Mouse (Mus musculus) embryo, embryonic 10 days (tissue): ENCODE data around the gene Nlrc5.

Source experiments
- DNase-seq: peaks from one replicate; pipeline ENCODE4 v3.0.0-alpha.2; 2015; ENCODE audit warnings: low spot score

Gene Nlrc5

GRCm38 (mm10) chr8:94470794-94471193 is 36.6 kb downstream of the Nlrc5 start:
- no peak for DNase-seq

GRCm38 (mm10) chr8:94471281-94471680 is 37.1 kb downstream of the Nlrc5 start:
- DNase-seq: no peak

- DNase-seq: no peak
Observed at GRCm38 (mm10) chr8:94472741-94473140, 38.6 kb downstream of the Nlrc5 start.

DNA sequence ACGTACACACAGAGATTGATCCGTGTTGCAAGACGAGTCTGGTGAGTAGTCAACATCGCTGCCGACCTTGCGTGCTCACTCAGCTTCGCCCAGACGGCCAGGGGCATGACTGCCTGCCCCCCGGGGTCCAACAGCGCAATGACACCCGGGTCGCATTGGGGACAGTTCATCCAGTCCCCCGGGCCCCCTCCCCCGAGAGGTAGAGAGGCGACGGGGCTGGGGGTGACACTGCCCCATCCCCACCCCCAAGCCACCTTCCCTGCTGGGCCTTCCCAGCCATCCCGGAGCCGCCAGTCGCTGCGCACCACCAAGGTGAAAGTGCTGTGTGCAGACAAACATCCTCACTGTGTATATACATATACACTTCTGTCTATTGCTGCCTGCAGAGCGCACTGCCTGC is 39.3 kb downstream of the Nlrc5 start:
- no peak for DNase-seq

GRCm38 (mm10) chr8:94475786-94476185 is 41.6 kb downstream of the Nlrc5 start:
- no peak for DNase-seq

DNA sequence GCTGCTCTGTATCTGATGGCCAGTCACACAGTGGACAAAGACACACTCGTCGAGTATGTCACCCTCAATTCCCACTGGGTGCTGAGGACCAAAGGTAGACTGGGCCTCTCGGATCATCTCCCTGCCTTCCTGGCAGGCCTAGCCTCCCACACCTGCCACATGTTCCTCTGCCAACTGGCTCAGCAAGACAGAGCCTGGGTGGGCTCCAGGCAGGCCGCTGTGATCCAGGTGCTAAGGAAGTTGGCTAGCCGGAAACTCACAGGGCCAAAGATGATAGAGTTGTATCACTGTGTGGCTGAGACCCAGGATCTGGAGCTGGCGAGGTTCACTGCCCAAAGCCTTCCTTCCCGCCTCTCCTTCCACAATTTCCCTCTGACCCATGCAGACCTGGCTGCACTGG is 42.7 kb downstream of the Nlrc5 start:
- DNase-seq: no peak

DNA sequence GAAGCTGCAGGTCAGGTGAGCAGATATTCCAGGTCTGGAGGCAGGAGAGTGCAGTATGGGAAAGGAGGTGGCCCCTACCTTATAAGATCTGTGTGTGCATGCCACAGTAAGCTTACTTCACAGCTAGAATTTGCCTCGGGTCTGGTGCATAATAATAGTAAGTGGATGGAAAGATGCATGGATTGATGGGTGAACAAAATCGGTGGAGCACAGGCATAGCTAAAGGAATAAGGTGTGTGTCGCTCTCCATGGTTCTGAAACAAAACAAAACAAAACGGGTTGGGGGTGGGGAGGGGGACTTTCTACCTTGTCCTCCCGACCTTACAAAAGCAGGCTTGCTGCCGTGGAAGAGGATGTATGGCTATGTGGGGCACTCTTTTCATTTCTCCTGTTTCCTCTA is 47.9 kb downstream of the Nlrc5 start:
- DNase-seq: peak; percentile 45

DNA sequence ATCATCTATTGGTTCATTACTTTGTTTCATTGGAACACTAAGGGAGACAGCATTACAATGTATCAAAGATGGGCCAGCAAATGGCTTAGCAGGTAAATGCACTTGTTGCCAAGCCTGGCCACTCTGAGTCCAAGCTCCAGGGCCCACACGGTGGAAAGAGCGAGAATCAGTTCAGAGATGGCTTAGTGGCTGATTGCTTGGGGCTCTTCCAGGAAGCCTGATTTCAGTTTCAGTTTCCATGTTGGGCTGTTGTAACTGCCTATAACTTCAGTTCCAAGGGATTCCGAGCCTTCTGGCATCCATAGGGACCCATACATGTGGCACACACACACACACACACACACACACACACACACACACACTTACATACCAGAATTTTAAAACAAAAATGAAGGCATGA is 51.1 kb downstream of the Nlrc5 start:
- DNase-seq: no peak

DNA sequence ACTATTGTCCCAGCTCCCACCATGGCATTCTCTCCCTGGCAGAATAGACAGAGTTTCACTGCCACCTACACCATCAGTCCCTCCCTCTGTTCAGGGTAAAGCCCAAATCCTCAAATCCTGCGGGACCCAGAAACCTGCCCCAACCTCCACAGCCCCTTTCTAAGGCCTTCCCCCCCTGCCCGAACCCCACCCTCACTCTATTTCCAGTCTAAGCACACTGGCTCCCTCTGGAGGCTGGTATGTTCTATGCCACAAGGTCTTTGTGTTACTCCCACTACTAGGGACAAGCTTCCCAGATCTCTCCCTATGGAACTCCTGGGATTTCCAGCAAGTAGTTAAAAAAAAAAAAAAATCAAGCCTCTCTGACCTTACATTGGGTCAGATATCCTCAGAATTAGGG is 51.7 kb downstream of the Nlrc5 start:
- DNase-seq: peak; percentile 59

DNA sequence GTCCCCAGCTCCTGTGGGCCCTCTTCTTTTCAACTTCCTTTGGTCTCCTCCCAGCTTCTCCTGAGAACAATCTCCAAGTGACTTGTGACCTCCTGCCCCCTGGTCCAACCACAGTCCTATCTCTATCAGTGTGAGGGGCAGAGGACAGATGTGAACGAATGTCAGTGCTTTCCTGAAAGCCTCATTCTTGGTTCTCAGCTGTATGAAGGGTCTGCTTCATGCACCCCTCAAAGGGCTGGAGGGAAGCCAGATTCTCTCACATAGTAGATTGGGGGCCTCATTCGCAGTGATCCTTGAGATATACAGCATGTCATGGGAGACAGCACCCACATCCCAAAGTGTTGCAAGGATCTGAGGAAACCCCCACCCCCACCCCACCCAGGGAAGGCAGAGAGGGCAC is 53.9 kb downstream of the Nlrc5 start:
- DNase-seq: no peak

DNA sequence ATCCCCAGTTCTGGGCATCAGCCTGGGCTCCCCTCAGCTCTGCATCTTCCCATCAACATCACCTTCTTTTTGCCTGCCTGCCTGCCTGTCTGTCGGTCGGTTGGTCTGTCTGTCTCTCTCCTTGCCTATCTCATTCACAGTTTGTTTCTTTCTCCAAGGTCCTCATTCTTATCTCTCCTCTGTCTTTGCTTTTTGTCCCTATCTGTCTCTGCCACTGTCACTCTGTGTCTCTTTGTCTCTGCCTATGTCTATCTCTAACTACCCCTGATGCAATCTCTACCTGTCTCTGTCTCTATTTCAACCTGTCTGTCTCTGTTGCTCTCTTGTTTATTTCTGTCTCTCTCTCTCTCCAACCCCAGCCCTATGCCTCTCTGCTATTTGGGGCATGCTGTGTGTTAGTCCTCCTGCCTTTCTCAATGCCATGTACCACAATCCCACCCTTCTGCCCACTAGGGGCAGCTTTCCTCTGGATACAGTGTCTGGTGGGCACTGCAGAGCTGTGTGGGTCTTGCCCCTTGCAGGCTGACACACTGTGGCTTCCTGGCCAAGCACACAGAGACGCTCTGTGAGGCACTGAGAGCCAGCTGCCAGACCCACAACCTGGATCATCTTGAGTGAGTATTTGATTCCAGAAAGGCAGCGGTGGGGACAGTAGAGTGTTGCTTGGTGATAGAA is 55.8 kb downstream of the Nlrc5 start:
- no peak for DNase-seq

GRCm38 (mm10) chr8:94492021-94492681 is 58.0 kb downstream of the Nlrc5 start:
- DNase-seq: peak; percentile 90

DNA sequence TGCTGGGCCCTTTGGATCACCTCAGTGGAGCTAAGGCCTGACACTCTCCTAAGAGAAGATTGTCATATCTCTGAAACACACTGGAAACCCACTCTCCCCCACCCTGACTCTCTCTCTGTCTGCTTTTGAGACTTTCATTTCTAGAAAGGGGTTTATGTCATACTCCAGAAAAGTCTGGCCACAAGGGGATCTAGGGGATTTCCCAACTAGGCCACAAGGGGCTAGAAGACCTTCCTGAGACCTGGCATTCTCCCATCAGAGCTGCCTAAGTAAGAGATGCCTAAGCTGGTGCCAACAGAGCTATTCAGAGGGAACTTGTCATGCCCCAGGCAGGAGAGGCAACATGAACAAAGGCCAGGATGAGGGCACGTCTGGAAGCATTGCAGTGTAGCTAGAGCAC is 59.1 kb downstream of the Nlrc5 start:
- DNase-seq: no peak

DNA sequence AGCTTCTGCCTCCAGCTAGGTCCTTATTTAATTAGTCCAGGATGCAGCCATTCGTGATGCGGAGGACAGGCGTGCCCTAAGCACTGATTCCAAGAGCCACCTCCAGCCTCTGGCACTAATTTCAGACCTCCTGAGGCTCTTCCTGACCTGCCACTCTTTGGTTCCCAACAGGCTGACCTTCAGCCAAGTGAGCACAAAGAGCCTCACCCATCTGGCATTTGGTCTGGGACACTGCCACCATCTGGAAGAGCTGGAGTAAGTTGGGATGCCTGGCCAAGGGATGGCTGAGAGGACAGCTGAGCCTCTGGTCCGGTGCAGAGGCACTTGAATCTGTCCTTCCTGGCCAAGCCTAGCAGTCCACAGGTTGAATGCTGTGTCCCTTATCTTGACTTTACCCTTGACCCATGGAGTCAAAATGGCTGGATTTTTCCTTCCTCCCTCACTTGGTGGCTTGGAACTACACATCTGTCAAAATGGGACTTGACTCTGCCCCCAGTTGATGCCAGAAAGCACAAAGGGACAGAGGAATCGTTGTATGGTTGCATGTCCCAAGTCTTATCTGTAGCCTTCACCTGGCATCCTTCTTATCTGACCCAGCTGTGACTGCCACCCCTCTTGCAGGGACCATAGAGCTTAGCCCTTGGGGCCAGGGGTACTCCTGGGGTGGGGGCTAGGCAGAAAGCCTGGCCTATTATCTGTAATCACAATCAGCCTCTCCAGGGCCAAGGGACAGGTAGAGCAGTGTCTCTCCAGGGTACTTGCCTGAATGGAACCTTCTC is 81.5 kb downstream of the Nlrc5 start:
- DNase-seq: no peak

DNA sequence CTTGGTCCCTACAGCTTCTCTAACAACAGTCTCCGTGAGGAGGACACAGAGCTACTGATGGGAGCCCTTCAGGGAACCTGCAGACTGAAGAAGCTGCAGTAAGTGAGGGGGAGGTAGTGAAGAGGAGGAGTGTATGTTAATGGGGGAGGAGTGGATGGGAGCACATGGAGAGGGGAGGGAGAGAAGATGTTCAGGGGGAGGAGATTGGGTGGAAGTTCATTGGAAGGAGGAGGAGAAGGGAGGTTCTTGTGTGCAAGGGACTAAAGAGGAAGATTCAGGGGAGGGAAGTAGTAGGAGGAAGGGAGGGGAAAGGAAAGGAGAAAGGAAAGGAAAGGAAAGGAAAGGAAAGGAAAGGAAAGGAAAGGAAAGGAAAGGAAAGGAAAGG is 82.0 kb downstream of the Nlrc5 start:
- DNase-seq: no peak

DNA sequence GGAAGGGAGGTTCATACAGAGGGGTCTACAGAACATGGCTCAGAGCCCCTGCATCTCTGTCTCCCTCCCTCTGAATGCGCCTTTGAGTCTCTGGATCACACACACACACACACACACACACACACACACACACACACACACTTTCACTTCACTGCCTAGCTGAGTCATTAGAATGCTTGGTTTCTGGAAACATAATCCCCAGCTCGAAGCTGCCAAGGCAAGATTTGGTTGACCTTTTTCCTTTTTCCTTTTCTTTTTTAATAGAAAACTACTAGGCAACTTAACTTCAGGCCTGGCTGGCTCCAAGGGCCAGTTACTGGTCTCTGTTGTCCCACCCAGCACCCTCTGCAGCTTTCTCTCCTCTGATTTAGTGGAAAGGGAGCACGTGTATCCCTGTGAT is 82.6 kb downstream of the Nlrc5 start:
- DNase-seq: no peak

- no peak for DNase-seq
Observed at GRCm38 (mm10) chr8:94518331-94518730, 84.2 kb downstream of the Nlrc5 start.

DNA sequence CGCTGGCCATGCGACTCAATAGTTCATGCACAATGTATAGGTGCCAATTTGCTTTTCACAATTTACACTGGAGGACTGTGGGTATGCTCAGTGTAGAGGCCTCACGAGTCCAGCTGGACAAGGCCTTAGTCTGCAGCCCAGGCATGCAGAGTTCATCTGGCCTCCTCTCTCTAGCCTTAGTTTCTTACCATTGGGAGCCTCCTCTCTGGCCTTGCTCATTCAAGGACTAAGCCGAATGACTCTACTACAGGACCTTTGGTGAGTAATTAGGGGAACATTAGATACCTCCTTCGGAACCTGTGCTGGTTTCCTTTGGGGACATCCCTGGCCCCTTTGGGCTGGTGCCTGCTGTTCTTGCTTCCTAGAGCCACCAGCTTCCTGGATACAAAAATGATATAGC is 84.9 kb downstream of the Nlrc5 start:
- no peak for DNase-seq

DNA sequence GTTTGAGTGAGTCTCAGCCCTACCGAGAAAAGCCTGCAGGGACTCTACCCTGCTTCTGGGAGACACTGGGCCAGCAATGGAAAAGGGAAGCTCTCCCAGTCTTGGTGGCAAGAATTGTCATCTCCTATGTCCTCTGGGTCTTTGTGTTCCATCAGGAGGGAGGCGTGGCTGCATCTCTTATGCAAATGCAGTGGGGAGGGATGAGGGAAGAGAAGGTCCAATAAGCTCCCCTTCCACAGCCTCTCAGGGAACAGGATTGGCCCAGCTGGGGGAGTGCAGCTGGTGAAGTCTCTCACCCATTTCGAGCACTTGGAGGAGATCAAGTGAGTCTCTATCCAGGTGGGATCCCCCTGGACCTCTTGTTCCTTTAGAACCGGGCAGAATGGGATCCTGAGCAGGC is 87.3 kb downstream of the Nlrc5 start:
- DNase-seq: no peak

DNA sequence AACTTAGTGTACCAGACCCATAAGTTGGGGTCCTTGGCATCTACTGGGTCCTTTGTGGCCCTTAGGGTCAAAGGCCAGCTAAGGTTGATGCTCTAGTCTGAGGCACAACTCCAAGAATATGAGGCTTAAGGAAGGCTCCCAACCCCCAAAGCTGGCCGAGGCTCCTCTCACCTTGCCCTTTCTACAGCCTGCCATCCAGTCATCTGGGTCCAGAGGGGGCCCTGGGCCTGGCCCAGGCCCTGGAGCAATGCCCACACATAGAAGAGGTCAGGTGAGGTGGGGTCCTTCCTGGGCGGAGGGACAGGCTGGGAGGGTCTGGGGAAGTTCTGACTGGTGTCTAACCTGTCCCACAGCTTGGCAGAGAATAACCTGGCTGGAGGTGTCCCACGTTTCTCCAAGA is 88.3 kb downstream of the Nlrc5 start:
- DNase-seq: no peak

DNA sequence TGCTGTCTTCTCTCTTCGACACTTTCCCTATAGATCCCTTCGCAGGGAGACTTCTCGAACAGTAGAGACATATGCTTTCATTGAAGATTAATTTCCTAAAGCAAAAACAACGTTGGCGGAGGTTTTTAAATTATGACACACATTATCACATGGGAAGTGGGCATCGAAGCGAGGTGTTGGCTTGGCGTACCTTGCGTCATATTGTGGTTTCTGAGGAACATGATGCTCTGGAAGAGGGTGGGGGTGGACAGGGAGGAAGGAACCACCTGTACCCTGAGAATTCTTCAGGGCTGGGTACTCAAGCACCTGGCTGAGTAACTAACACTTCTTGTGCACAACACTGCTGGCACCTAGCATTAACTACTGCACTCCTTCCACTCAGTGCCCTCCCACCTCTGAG is 90.4 kb downstream of the Nlrc5 start:
- DNase-seq: no peak

- DNase-seq: no peak
Observed at GRCm38 (mm10) chr8:94527178-94527577, 93.0 kb downstream of the Nlrc5 start.

DNA sequence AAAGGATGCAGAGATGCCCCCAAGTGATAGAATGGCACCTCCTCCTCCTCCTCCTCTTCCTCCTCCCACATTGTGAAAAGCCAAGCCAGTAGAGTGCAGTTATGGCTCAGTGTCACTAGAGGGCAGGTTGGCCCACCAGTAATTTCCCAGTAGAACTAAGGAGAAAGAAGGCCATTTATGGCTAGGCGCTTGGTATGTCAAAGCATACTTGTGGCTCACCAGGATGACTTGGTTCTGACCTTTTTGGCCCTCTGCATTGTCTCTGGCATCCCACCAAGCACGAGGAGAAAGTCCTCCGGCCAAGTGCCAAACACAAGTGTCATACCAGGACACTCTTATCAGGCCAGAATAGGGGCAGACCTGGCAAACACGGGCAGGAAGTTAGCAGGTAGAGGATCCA is 94.1 kb downstream of the Nlrc5 start:
- peak; percentile 81 for DNase-seq
